In genomic region chr19:17347852-17348251, GRCm38 (mm10) we compare ENCODE assay signal across 19 mouse cellular contexts.
"Had no signal": no experiment of that assay in that cellular context is flagged by ENCODE, and none has a peak within 500 bp of the region (broad histone marks: within the 10 kb centered on the region; RNA-seq: fewer than 3 reads in every experiment).

No protein-coding gene starts in this region.

- H3K4me1 ChIP-seq: neural tube, embryonic 12.5 days had no signal

- H3K27me3 ChIP-seq: liver, embryonic 12.5 days; megakaryocyte, embryonic 14.5 days; neural tube, embryonic 12.5 days had no signal

- DNase-seq: lung, adult 18-20 months; lung, embryonic 14.5 days; lung, postnatal 14 days; lung, postnatal 36 days; midbrain, embryonic 14.5 days; retina, postnatal 1 day; right cerebral cortex, adult 18-20 months; right cerebral cortex, postnatal 25 days; right cerebral cortex, postnatal 4 days; spleen, adult 18-20 months; thymus, adult 18-20 months; thymus, postnatal 14 days; thymus, postnatal 36 days had no signal

- H3K4me3 ChIP-seq: liver, embryonic 12.5 days; megakaryocyte, embryonic 14.5 days; neural tube, embryonic 12.5 days had no signal

- H3K9me3 ChIP-seq: liver, embryonic 12.5 days; megakaryocyte, embryonic 14.5 days; neural tube, embryonic 12.5 days had no signal

- ATAC-seq: liver, embryonic 12.5 days; midbrain, embryonic 16.5 days had no signal

- H3K36me3 ChIP-seq: neural tube, embryonic 12.5 days had no signal

- H3K27ac ChIP-seq: liver, embryonic 14.5 days; macrophage; neural tube, embryonic 12.5 days had no signal
